In the genomic region with DNA sequence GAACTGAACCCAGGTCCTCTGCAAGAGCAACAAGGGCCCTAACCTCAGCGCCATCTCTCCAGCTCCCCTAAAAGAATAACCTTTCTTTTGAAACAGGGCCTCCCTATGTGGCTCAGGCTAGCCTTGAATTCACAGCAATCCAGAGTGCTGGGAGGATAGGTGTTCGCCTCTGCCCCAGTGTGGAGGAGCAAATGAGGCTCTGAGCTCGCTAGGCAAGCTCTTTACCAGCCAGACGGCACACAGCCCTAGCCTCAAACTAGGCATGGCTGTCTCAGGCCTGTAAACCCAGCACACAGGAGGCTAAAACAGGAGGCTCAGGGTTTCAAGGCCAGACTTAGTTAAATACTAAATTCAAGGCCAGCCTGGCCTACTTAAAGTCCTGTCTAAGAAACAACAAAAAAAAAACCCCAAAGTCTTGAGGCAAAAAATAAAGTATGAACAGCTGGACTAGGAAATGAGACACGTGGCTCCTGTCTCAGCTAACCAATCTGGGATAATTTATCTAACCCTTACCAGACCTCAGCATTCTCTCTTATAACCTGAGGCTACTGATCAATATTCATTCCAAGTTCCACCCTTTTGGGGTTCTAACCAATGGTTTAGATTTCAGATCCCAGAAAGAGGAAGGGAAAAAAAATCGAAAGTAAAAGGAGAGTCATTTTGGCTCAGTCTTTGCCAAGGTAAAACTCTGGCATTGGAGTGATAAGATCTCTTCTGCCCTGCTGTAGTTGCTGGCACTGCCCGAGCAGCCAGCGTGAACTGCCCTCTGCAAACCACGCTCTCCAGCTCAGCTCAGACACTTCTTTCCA, we compare ENCODE assay signal across 9 mouse cellular contexts. TPM values are rescaled to one million over a fixed set of nuclear protein-coding genes. Genes with fewer than 3 reads are reported as not detected.
DNase-seq lines count a peak whose midpoint lies in the region; ATAC-seq and TF ChIP-seq lines count a peak whose summit lies in the region.
"Had no signal": no experiment of that assay in that cellular context is flagged by ENCODE, and none has a peak within 500 bp of the region (broad histone marks: within the 10 kb centered on the region; RNA-seq: fewer than 3 reads in every experiment).

No protein-coding gene starts in this region.

- H3K27ac ChIP-seq in bone marrow macrophage, adult 2 months (ENCODE audit: insufficient read depth, low read depth, low read length), result peak overlapping the region; percentile 23
- H3K27ac ChIP-seq in limb, embryonic 14.5 days (replicated peaks; ENCODE audit: low read depth, low read length), result peak overlapping the region; percentile 44
- H3K27ac ChIP-seq: neural tube, embryonic 12.5 days had no signal

- peaks cover 38% of the 10 kb centered on the region for H3K4me1 ChIP-seq in G1E (ENCODE audit: insufficient read depth, low read depth, low read length)
- H3K4me1 ChIP-seq in bone marrow macrophage, adult 2 months (ENCODE audit: control insufficient read depth, insufficient read depth, low read length), result peaks cover 47% of the 10 kb centered on the region
- H3K4me1 ChIP-seq in limb, embryonic 14.5 days (ENCODE audit: control insufficient read depth, insufficient read depth, low read length), result peaks cover 9% of the 10 kb centered on the region; the same call in 1 of the 2 replicates

- no peak for TF ChIP-seq CTCF in G1E (IDR thresholded peaks at IDR 0.05; ENCODE audit: low read depth, low read length)
- TF ChIP-seq CTCF in bone marrow macrophage, adult 2 months (IDR thresholded peaks at IDR 0.05; ENCODE audit: low read depth, low read length), result no peak

- H3K9ac ChIP-seq in limb, embryonic 14.5 days (ENCODE audit: low read depth, low read length, severe bottlenecking), result no peak overlapping the region
- H3K9ac ChIP-seq: neural tube, embryonic 12.5 days had no signal

- TF ChIP-seq POLR2A in bone marrow macrophage, adult 2 months (IDR thresholded peaks at IDR 0.05; ENCODE audit: borderline replicate concordance, low read depth, low read length), result no peak
- TF ChIP-seq POLR2A in limb, embryonic 14.5 days (IDR thresholded peaks at IDR 0.05; ENCODE audit: borderline replicate concordance, extremely low read depth, insufficient read depth, insufficient read length), result no peak

- H3K36me3 ChIP-seq in G1E (replicated peaks), result peaks cover 28% of the 10 kb centered on the region
- no peaks in the 10 kb centered on the region for H3K36me3 ChIP-seq in limb, embryonic 14.5 days (ENCODE audit: control insufficient read depth, insufficient read depth, low read length)
- H3K36me3 ChIP-seq: neural tube, embryonic 12.5 days had no signal

- H3K27me3 ChIP-seq in G1E (ENCODE audit: insufficient read depth, low read length), result no peaks in the 10 kb centered on the region
- H3K27me3 ChIP-seq in limb, embryonic 14.5 days (ENCODE audit: control insufficient read depth, insufficient read depth, low read length), result no peaks in the 10 kb centered on the region
- H3K27me3 ChIP-seq: neural tube, embryonic 12.5 days had no signal

- H3K4me2 ChIP-seq in limb, embryonic 14.5 days (replicated peaks; ENCODE audit: low read depth, low read length, severe bottlenecking), result no peak overlapping the region
- H3K4me2 ChIP-seq: neural tube, embryonic 12.5 days had no signal

- no peaks in the 10 kb centered on the region for H3K9me3 ChIP-seq in G1E (replicated peaks)
- H3K9me3 ChIP-seq in limb, embryonic 14.5 days (ENCODE audit: control insufficient read depth, low read length), result no peaks in the 10 kb centered on the region
- H3K9me3 ChIP-seq: neural tube, embryonic 12.5 days had no signal

- WGBS in limb, embryonic 14.5 days, result 48% methylated on average over 9 of the region's 9 CpGs

- H3K4me3 ChIP-seq in G1E (ENCODE audit: low read depth, low read length), result peak overlapping the region; percentile 42; the same call in 1 of the 2 replicates
- H3K4me3 ChIP-seq in bone marrow macrophage, adult 2 months (ENCODE audit: insufficient read depth, low read length), result peak overlapping the region; percentile 45
- no peak overlapping the region for H3K4me3 ChIP-seq in limb, embryonic 14.5 days (replicated peaks; ENCODE audit: low read length)
- H3K4me3 ChIP-seq: neural tube, embryonic 12.5 days had no signal

- ATAC-seq in G1E (ENCODE audit: extremely low read depth, insufficient number of reproducible peaks, low FRiP score, poor library complexity, severe bottlenecking), result no peak
- ATAC-seq in limb, embryonic 14.5 days (ENCODE audit: low FRiP score, low read depth), result no peak

- DNase-seq in kidney, adult 11 months, result peak; percentile 41
- no peak for DNase-seq in kidney, adult 18-20 months
- DNase-seq in G1E (ENCODE audit: low spot score), result no peak
- DNase-seq in limb, embryonic 14.5 days (ENCODE audit: low spot score), result no peak
- no peak for DNase-seq in T-cell, adult 2 months (ENCODE audit: low spot score)
- no peak for DNase-seq in spleen, postnatal 10 days (ENCODE audit: low spot score in 2 of 2)
- no peak for DNase-seq in urinary bladder, adult 2 months (ENCODE audit: low spot score)

RNA-seq across cellular contexts. Expression of gene Clip1, which starts 14.2 kb away (rescaled TPM):
- 59.1 and 75.4 TPM in 2 replicates for total RNA-seq in G1E (2014; fragmentation: Nextera tagmentation)
- total RNA-seq in G1E (2017), result 47.8 and 49.1 TPM in 2 replicates
- 12.0 and 12.9 TPM in 2 replicates for polyA plus RNA-seq in G1E (2012)
- polyA plus RNA-seq in bone marrow macrophage, adult 2 months (2012; ENCODE audit: insufficient read depth, insufficient read length, missing spikeins), result 53.6 and 73.6 TPM in 2 replicates
- 33.4 and 33.7 TPM in 2 replicates for polyA plus RNA-seq in limb, embryonic 14.5 days (2012; rRNA removed)
- 35.2 and 37.1 TPM in 2 replicates for polyA plus RNA-seq in limb, embryonic 14.5 days (2014; fragmentation: Nextera tagmentation; extraction: Ambion mirVana)
- 50.5 and 57.5 TPM in 2 replicates for polyA plus RNA-seq in urinary bladder, adult 2 months (2012; rRNA removed)

RNA-seq across cellular contexts. Expression of gene Zcchc8, which starts 50.7 kb away (rescaled TPM):
- total RNA-seq in G1E (2014; fragmentation: Nextera tagmentation) (68.2 and 93.6 TPM in 2 replicates), G1E (2017) (33.3 and 41.4 TPM in 2 replicates)
- 55.2 and 79.4 TPM in 2 replicates for polyA plus RNA-seq in G1E (2012)
- 92.1 and 95.1 TPM in 2 replicates for polyA plus RNA-seq in bone marrow macrophage, adult 2 months (2012; ENCODE audit: insufficient read depth, insufficient read length, missing spikeins)
- 84.5 and 86.9 TPM in 2 replicates for polyA plus RNA-seq in limb, embryonic 14.5 days (2012; rRNA removed)
- 70.9 and 76.1 TPM in 2 replicates for polyA plus RNA-seq in limb, embryonic 14.5 days (2014; fragmentation: Nextera tagmentation; extraction: Ambion mirVana)
- polyA plus RNA-seq in urinary bladder, adult 2 months (2012; rRNA removed), result 45.2 and 46.8 TPM in 2 replicates
